Mouse (Mus musculus) left cerebral cortex, adult 11 months (tissue): ENCODE measurements around the gene Haus5.

Experiments used
- DNase-seq: peaks from one replicate; pipeline ENCODE4 v3.0.0; 2022; ENCODE audit warnings: low spot score

Gene Haus5

DNA sequence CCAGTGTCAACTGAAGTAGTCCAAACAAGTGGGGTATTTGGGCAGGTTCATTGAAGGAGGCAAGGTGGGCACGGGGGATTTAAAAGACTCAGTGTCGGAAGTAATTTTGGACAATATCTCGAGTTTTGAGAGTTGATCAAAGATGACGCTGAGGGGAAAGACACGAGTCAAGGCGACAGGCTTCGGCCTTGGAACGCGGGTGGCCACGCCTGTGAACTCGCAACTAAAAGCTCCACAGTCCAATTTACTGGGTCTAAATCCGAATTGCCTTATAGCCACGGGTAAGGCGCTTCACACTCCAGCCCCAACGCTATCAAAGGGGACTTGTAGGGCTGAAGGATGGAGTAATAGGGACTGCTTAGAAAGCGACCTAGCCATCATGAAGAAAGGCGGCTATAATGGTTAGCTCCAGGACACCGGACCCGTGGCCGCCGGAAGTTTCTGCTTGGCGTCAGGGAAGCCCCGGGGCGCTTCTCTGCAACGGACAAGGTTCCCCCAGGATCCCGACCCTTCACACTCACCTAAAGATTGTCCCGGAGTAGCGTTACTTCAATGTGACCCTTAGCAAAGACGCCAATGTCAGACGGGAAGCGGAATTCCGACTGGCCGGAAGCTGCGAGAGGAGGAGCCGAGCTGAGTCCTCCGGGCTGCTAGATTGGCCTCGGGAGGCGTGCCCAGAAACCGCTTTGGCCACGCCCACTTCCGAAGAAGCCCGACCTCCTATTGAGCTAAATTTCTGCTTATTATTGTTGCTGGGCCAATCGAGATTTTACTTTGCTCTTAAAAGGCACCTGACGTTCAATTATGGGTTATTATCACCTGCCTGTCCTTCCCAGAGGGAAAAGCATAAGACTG lies 39.0 kb downstream of the Haus5 start, which contains the start of gene Cox6b1:
Cox6b1 (minus strand) TSS at position 622 of the 855 bp plus-strand sequence.
- peak; percentile 81 for DNase-seq

GRCm38 (mm10) chr7:30619202-30619601 lies 45.6 kb downstream of the Haus5 start:
- DNase-seq: no peak

- no peak for DNase-seq
These were observed 46.1 kb downstream of the Haus5 start for GRCm38 (mm10) chr7:30618658-30619057.

DNA sequence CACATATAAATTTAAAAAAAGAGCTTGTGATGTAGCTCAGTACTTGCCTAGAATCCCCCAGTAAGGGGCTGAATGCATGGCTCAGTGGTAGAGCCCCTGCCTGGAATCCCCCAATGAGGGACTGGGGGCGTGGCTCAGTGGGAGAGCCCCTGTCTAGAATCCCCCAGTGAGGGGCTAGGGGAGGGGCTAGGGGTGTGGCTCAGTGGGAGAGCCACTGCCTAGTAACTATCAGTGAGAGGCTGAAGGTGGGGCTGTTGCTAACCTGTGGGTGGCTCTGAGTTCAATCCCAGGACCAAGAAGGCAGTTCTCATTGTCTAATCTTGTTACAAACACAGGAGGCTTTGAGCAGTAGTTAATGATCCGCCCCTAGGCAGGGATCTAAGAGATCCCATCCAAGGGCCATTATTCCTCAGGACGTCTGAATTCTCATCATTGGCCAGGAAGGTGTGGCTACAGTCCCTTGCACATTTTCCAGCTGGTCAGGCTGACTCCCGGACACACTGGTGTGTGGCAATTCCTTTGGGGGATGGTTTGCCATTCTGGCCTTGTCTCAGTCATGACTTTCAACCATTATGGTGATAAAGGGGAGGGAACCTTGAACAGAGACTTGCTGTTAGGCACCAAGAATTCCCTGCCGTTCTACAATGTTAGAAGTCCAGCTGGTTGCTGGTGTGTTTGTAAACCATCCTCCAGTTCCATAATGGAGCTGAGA lies 49.6 kb downstream of the Haus5 start:
- no peak for DNase-seq

DNA sequence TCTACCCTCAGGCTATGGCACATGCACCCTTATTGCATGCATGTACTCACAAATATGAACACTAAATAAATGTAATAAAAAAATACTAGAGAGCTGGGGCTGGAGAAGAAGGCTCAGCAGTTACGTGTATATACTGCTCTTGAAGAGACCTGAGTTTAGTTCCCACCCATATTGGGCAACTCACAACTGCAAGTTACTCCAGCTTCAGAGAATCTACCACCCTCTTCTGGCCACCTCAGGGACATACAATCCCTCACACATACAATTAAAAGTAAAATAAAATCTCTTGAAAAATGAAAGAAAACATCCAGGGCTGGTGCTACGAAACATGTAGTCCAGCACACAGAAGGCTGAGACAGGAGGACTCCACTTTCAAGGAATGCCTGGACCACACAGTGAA lies 50.3 kb downstream of the Haus5 start:
- no peak for DNase-seq

DNA sequence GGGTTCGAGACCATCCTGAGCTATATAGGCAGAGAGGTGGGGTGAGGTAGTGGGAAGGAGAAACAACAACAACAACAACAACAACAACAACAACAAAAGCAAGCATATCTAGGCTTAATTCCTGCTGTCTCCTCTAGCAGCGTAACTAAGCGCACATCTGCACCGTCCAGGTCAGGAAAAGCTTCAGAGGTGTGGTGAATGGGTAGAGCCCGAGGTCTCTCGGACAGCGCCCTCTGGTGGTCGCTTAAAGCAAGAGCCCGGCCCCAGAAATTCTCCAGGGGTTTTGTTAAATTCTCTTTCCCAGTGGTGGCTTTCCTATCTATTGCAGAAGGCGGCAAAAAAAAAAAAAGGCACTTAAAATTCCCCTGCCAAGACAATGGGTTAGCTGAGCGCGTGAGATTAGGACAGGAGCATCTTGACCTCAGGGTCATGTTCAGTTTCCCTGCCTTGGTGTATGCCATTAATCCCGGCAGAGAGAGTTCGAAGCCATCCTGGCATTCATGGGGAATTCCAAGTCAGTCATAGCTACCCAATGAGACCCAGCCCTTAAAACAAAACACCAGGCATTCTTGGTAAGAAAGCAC lies 51.2 kb downstream of the Haus5 start:
- DNase-seq: no peak

DNA sequence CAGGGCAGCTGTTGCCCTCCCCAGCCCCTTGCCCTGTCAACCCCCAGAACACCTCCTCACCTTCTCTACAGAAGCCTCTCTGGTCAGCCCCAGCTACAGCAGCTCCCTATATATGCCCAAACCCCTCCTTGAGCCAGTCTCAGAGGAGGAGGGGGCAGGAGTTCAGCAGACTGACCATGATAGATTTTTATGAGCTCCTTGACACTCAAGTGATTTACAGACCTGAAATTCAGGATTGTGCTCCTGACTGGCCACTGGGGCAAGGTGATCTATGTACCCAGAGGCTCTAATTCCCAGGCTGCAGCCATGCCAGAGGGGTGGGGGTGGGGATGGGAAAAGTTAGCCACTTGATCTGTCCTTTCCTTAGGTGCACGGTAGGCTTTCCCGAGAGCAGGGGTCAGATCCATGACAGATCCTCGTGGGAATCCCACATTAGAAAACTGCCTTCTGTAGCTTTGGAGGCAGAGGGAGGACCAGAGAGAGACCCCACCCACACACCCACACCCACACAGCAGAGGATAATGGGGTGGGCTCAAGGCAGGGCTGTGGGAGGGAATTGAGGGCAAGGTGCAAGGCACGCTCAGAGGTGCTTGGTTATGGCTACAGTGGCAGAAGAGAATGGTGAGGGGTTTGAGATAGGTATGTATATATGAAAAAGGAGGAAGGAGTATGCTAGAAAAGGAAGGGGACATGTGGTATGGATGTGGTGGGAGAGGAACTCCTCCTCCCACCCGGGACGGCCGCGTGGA lies 52.0 kb downstream of the Haus5 start, which contains the start of gene Upk1a:
Upk1a (minus strand) TSS at position 194 of the 749 bp plus-strand sequence.
- no peak for DNase-seq

DNA sequence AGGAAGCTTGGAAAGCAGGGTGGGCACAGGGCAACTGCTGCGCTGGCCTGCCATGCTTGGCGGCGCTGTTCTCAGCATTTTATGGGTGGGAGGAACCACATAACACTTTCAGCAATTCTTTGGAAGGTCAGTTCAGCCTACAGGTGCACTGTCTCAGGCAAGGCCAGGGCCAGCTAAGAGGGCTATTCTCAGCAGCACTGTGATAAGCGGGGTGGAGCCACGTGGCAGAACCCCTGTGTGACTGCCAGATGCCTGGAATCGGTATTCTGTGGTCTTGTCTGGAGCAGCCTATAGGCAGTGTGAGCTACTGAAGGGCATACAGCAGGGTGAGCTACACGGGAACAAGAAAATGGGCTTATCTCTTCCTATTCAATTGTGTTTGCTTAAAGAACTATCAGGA lies 54.8 kb downstream of the Haus5 start:
- DNase-seq: no peak

GRCm38 (mm10) chr7:30608476-30608875 lies 56.3 kb downstream of the Haus5 start:
- DNase-seq: no peak

- no peak for DNase-seq
These were observed 57.0 kb downstream of the Haus5 start for GRCm38 (mm10) chr7:30607706-30608309.

DNA sequence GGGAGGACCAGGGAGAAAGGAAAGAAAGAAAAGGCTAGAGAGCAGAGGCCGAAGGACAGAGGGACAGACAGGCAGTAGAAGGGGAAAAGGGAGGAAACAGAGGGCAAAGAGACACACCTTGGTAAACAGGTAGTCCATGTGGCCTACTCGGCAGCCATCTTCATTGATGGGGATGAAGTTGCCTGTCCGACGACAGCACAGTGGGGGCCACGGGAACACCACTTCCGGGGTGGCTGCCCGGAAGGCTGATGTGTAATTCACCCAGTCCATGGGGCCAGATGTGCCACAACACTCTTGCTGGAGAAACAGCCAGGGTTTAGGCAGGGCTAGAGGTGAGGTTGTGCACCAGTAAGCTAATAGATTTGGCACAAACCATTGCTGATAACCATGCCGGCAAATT lies 59.9 kb downstream of the Haus5 start:
- no peak for DNase-seq

DNA sequence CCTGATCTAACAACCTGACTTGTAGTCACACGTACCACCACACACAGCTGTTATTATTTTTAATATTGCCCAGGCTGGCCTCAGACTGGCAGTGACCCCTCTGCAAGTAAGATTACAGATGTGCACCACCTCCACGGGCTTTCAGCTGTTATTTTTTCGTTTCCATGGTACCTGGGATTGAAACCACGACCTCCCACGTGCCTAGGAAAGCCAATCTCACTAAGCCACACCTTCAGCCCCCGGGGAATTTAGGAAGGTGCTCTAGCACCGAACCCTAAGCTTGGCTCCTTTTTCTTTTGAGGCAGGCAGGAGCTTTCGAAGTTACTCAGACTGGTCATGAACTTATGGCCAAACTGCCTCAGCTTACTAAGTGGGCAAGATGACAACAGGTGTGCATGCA lies 60.4 kb downstream of the Haus5 start:
- DNase-seq: no peak
